Mouse (Mus musculus): ENCODE measurements around the gene Stra8. TPM values are rescaled to one million over a fixed set of nuclear protein-coding genes. Genes with fewer than 3 reads are reported as not detected.
A peak's percentile ranks its signal among the peaks of the same experiment; 100 is the strongest.

Stra8 gene
- polyA plus RNA-seq, 1 experiment from 2014 or later = not detected

GRCm38 (mm10) chr6:34927156-34927555, 7.2 kb downstream of the Stra8 start:
- no peaks in the 10 kb centered on the region for H3K36me3 ChIP-seq
- no peaks in the 10 kb centered on the region for H3K27me3 ChIP-seq
- H3K9ac ChIP-seq = no peak overlapping the region
- H3K4me1 ChIP-seq = peaks cover 4% of the 10 kb centered on the region; the same call in 1 of the 2 replicates
- H3K4me3 ChIP-seq = no peak overlapping the region
- H3K27ac ChIP-seq = no peak overlapping the region
- no peaks in the 10 kb centered on the region for H3K9me3 ChIP-seq
- no peak overlapping the region for H3K4me2 ChIP-seq (replicated peaks)
- ATAC-seq (ENCODE audit: low FRiP score, low read depth) = no peak
- 43% methylated on average over 4 of the region's 4 CpGs for WGBS

GRCm38 (mm10) chr6:34927594-34927993, 7.6 kb downstream of the Stra8 start:
- Histone ChIP-seq H3K36me3 (no peaks in the 10 kb centered on the region), H3K27me3 (no peaks in the 10 kb centered on the region), H3K4me1 (peaks cover 4% of the 10 kb centered on the region; the same call in 1 of the 2 replicates), H3K9ac (no peak overlapping the region), H3K4me3 (no peak overlapping the region), H3K9me3 (no peaks in the 10 kb centered on the region), H3K27ac (no peak overlapping the region), H3K4me2 (replicated peaks) (no peak overlapping the region)
- 92% methylated on average over 8 of the region's 8 CpGs for WGBS
- ATAC-seq (ENCODE audit: low FRiP score, low read depth) = no peak

- H3K27me3 ChIP-seq = no peaks in the 10 kb centered on the region
- no peaks in the 10 kb centered on the region for H3K9me3 ChIP-seq
- no peaks in the 10 kb centered on the region for H3K4me1 ChIP-seq
- no peak overlapping the region for H3K27ac ChIP-seq
- ATAC-seq (ENCODE audit: low FRiP score, low read depth) = no peak
- no peak overlapping the region for H3K4me2 ChIP-seq (replicated peaks)
- WGBS = 84% methylated on average over 1 of the region's 1 CpGs
- no peak overlapping the region for H3K9ac ChIP-seq
- no peaks in the 10 kb centered on the region for H3K36me3 ChIP-seq
- no peak overlapping the region for H3K4me3 ChIP-seq
Observed at GRCm38 (mm10) chr6:34932633-34933032, 12.7 kb downstream of the Stra8 start.

GRCm38 (mm10) chr6:34936743-34937142, 16.8 kb downstream of the Stra8 start:
- no peak overlapping the region for H3K4me3 ChIP-seq
- WGBS = 75% methylated on average over 5 of the region's 5 CpGs
- no peak overlapping the region for H3K9ac ChIP-seq
- no peak overlapping the region for H3K4me2 ChIP-seq (replicated peaks)
- H3K36me3 ChIP-seq = no peaks in the 10 kb centered on the region
- H3K4me1 ChIP-seq = peaks cover 10% of the 10 kb centered on the region
- no peaks in the 10 kb centered on the region for H3K9me3 ChIP-seq
- no peak overlapping the region for H3K27ac ChIP-seq
- H3K27me3 ChIP-seq = no peaks in the 10 kb centered on the region
- no peak for ATAC-seq (ENCODE audit: low FRiP score, low read depth)

GRCm38 (mm10) chr6:34938280-34938928, 18.4 kb downstream of the Stra8 start:
- no peak overlapping the region for H3K27ac ChIP-seq

GRCm38 (mm10) chr6:34938929-34939325, 19.0 kb downstream of the Stra8 start:
- H3K9ac ChIP-seq = no peak overlapping the region
- no peak overlapping the region for H3K27ac ChIP-seq
- ATAC-seq (ENCODE audit: low FRiP score, low read depth) = no peak
- no peaks in the 10 kb centered on the region for H3K9me3 ChIP-seq
- peaks cover 10% of the 10 kb centered on the region for H3K4me1 ChIP-seq
- WGBS = 31% methylated on average over 4 of the region's 4 CpGs
- H3K36me3 ChIP-seq = no peaks in the 10 kb centered on the region
- H3K4me3 ChIP-seq = no peak overlapping the region
- no peak overlapping the region for H3K4me2 ChIP-seq (replicated peaks)
- H3K27me3 ChIP-seq = no peaks in the 10 kb centered on the region

More at GRCm38 (mm10) chr6:34938280-34938928, 18.4 kb downstream of the Stra8 start:
- Histone ChIP-seq H3K27me3 (no peaks in the 10 kb centered on the region), H3K9ac (no peak overlapping the region), H3K36me3 (no peaks in the 10 kb centered on the region), H3K4me2 (replicated peaks) (no peak overlapping the region), H3K9me3 (no peaks in the 10 kb centered on the region), H3K4me3 (no peak overlapping the region), H3K4me1 (peaks cover 10% of the 10 kb centered on the region)
- WGBS = 64% methylated on average over 7 of the region's 7 CpGs
- no peak for ATAC-seq (ENCODE audit: low FRiP score, low read depth)

GRCm38 (mm10) chr6:34939451-34939850, 19.5 kb downstream of the Stra8 start:
- Histone ChIP-seq H3K4me1 (peaks cover 10% of the 10 kb centered on the region), H3K9me3 (no peaks in the 10 kb centered on the region), H3K27ac (no peak overlapping the region), H3K4me3 (no peak overlapping the region), H3K4me2 (replicated peaks) (no peak overlapping the region), H3K9ac (no peak overlapping the region), H3K27me3 (no peaks in the 10 kb centered on the region), H3K36me3 (no peaks in the 10 kb centered on the region)
- ATAC-seq (ENCODE audit: low FRiP score, low read depth) = no peak
- WGBS = 89% methylated on average over 8 of the region's 8 CpGs

GRCm38 (mm10) chr6:34941496-34941895, 21.5 kb downstream of the Stra8 start:
- Histone ChIP-seq H3K4me2 (replicated peaks) (no peak overlapping the region), H3K36me3 (no peaks in the 10 kb centered on the region), H3K9ac (no peak overlapping the region), H3K9me3 (no peaks in the 10 kb centered on the region), H3K4me1 (peaks cover 14% of the 10 kb centered on the region), H3K27me3 (no peaks in the 10 kb centered on the region), H3K4me3 (no peak overlapping the region), H3K27ac (no peak overlapping the region)
- ATAC-seq (ENCODE audit: low FRiP score, low read depth) = no peak
- WGBS = 78% methylated on average over 2 of the region's 2 CpGs

GRCm38 (mm10) chr6:34942446-34942845, 22.5 kb downstream of the Stra8 start:
- Histone ChIP-seq H3K36me3 (no peaks in the 10 kb centered on the region), H3K4me1 (peaks cover 14% of the 10 kb centered on the region), H3K9ac (no peak overlapping the region), H3K4me3 (no peak overlapping the region), H3K27ac (no peak overlapping the region), H3K9me3 (no peaks in the 10 kb centered on the region), H3K4me2 (replicated peaks) (no peak overlapping the region), H3K27me3 (no peaks in the 10 kb centered on the region)
- 80% methylated on average over 9 of the region's 9 CpGs for WGBS
- ATAC-seq (ENCODE audit: low FRiP score, low read depth) = no peak

- Histone ChIP-seq H3K4me1 (peaks cover 11% of the 10 kb centered on the region), H3K27me3 (peaks cover 2% of the 10 kb centered on the region; the same call in 1 of the 2 replicates), H3K9me3 (no peaks in the 10 kb centered on the region), H3K36me3 (no peaks in the 10 kb centered on the region), H3K9ac (no peak overlapping the region), H3K27ac (no peak overlapping the region), H3K4me3 (no peak overlapping the region), H3K4me2 (replicated peaks) (no peak overlapping the region)
- ATAC-seq (ENCODE audit: low FRiP score, low read depth) = no peak
- WGBS = 73% methylated on average over 5 of the region's 5 CpGs
Observed at GRCm38 (mm10) chr6:34943499-34943898, 23.5 kb downstream of the Stra8 start.

- peaks cover 5% of the 10 kb centered on the region; the same call in 1 of the 2 replicates for H3K4me1 ChIP-seq
- no peak overlapping the region for H3K9ac ChIP-seq
- no peaks in the 10 kb centered on the region for H3K9me3 ChIP-seq
- H3K36me3 ChIP-seq = no peaks in the 10 kb centered on the region
- H3K27ac ChIP-seq = no peak overlapping the region
- 68% methylated on average over 1 of the region's 1 CpGs for WGBS
- peaks cover 18% of the 10 kb centered on the region for H3K27me3 ChIP-seq
- no peak overlapping the region for H3K4me2 ChIP-seq (replicated peaks)
- H3K4me3 ChIP-seq = no peak overlapping the region
- no peak for ATAC-seq (ENCODE audit: low FRiP score, low read depth)
Observed at GRCm38 (mm10) chr6:34946486-34947079, 26.6 kb downstream of the Stra8 start.

- 24% methylated on average over 11 of the region's 11 CpGs for WGBS
Observed at GRCm38 (mm10) chr6:34948461-34948860, 28.5 kb downstream of the Stra8 start.

More at GRCm38 (mm10) chr6:34948461-34948860, 28.5 kb downstream of the Stra8 start:
- no peaks in the 10 kb centered on the region for H3K36me3 ChIP-seq
- H3K4me1 ChIP-seq = peaks cover 5% of the 10 kb centered on the region; the same call in 1 of the 2 replicates
- no peak for ATAC-seq (ENCODE audit: low FRiP score, low read depth)
- peak overlapping the region; percentile 20; the same call in 1 of the 2 replicates for H3K4me3 ChIP-seq
- H3K9me3 ChIP-seq = no peaks in the 10 kb centered on the region
- no peak overlapping the region for H3K27ac ChIP-seq
- peaks cover 18% of the 10 kb centered on the region for H3K27me3 ChIP-seq
- peak overlapping the region; percentile 25; the same call in 1 of the 2 replicates for H3K9ac ChIP-seq
- peak overlapping the region; percentile 47 for H3K4me2 ChIP-seq (replicated peaks)

Data from limb, embryonic 13.5 days (tissue).